Mouse (Mus musculus) ES-CJ7 (cell line): ENCODE results near the gene Ubxn2a.

Experiments
- DNase-seq: peaks from one replicate; pipeline ENCODE4 v3.0.0; 2011; ENCODE audit warnings: low read depth, low spot score

The Ubxn2a gene

GRCm38 (mm10) chr12:4836959-4837358, 70.5 kb downstream of the Ubxn2a start:
- no peak for DNase-seq
